Mouse (Mus musculus) C2C12 (cell line): Measurements from ENCODE around the gene Oxsr1. TPM values are rescaled to one million over a fixed set of nuclear protein-coding genes. Genes with fewer than 3 reads are reported as not detected.

ENCODE experiments used
- H3K27me3 ChIP-seq: one replicate; pipeline ENCODE4 v1.6.1; 2011; ENCODE audit not compliant: control insufficient read depth, insufficient read depth, insufficient read length
- H3K36me3 ChIP-seq: one replicate; pipeline ENCODE4 v1.6.1; 2011; ENCODE audit not compliant: control insufficient read depth, insufficient read depth
- H3K4me3 ChIP-seq: one replicate; pipeline ENCODE4 v1.5.1; 2011; ENCODE audit warnings: mild to moderate bottlenecking, control low read depth; ENCODE audit not compliant: poor library complexity, insufficient read depth, severe bottlenecking
- H3K79me2 ChIP-seq: one replicate; pipeline ENCODE4 v1.6.1; 2011; ENCODE audit not compliant: control insufficient read depth, insufficient read depth
- H3K79me3 ChIP-seq: one replicate; pipeline ENCODE4 v1.6.1; 2011; ENCODE audit warnings: low read depth, control low read depth
- H3ac ChIP-seq: one replicate; pipeline ENCODE3; 2011; ENCODE audit warnings: low read depth; ENCODE audit not compliant: control insufficient read depth, insufficient read length
- CEBPB ChIP-seq: IDR thresholded peaks from one replicate; pipeline ENCODE4 v1.6.1; 2011; ENCODE audit warnings: low read depth, mild to moderate bottlenecking, control low read depth, moderate library complexity
- CTCF ChIP-seq: IDR thresholded peaks from one replicate; pipeline ENCODE4 v1.5.1; 2011; ENCODE audit not compliant: control insufficient read depth, insufficient read depth, insufficient read length
- FOSL1 ChIP-seq: IDR thresholded peaks from one replicate; pipeline ENCODE4 v1.8.0; 2011; ENCODE audit warnings: mild to moderate bottlenecking, low read length; ENCODE audit not compliant: poor library complexity, insufficient read depth, severe bottlenecking
- MAX ChIP-seq: IDR thresholded peaks from one replicate; pipeline ENCODE4 v1.6.1; 2011; ENCODE audit warnings: mild to moderate bottlenecking, control low read depth
- MYOD1 ChIP-seq: IDR thresholded peaks from one replicate; pipeline ENCODE4 v1.6.1; 2011; ENCODE audit warnings: low read depth; ENCODE audit not compliant: control insufficient read depth, insufficient read length
- MYOG ChIP-seq: IDR thresholded peaks from one replicate; pipeline ENCODE4 v1.6.1; 2011; ENCODE audit not compliant: control insufficient read depth, insufficient read length; ENCODE audit errors: extremely low read depth
- USF1 ChIP-seq: IDR thresholded peaks from one replicate; pipeline ENCODE4 v1.6.1; 2011; ENCODE audit warnings: low read depth, mild to moderate bottlenecking, control low read depth, moderate library complexity
- polyA plus RNA-seq: library from polyadenylated mRNA; unstranded; fragments of >200 nt; fragmentation: generic; extraction: Trizol; gene quantifications from one replicate; pipeline ENCODE4 v1.2.1, GENCODE M21; 2012; ENCODE audit warnings: missing spikeins

Gene Oxsr1
- polyA plus RNA-seq, 1 experiment, result 13.0 TPM

DNA sequence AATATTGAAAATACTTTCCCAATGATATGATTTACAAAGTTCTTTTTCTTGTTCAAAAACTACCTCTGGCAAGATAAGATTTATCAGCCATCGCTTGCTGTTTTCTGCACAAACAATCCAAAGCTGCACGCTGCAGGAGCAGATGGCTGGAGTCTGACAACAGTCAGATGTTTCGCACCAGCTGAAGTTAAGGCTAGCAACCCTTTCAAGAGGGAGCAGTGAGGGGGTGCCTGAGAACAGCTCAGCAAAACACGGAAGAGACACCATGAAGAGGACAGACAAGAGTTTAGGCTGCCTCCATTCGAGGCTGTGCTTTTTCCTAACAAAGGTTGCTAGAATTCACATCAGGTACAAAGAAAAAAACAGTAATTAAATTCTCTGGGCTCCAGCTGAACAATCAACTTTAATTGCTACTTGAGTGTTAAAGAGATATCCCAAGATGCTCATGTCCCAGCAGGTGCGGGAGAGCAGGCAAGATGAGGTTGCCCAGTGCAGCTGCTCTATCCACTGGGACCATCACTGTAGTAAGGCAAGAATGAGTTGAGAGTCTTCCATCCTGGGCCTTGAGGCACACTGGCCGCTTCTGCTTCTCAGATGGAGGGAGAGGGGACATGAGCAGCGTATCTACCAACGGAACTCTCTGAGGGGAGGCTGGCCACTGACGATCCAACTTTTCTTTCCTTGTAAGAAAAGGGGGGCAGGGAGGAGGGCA lies 81.8 kb downstream of the Oxsr1 start:
- Histone ChIP-seq H3K36me3 (peaks cover 42% of the 10 kb centered on the region), H3K4me3 (no peak overlapping the region), H3K79me2 (no peaks in the 10 kb centered on the region), H3ac (no peak overlapping the region), H3K79me3 (no peaks in the 10 kb centered on the region), H3K27me3 (no peaks in the 10 kb centered on the region)
- TF ChIP-seq MYOG (no peak), MYOD1 (no peak), FOSL1 (no peak), CTCF (no peak), MAX (no peak), USF1 (no peak), CEBPB (no peak)

- H3K79me2 ChIP-seq, result no peaks in the 10 kb centered on the region
- TF ChIP-seq MYOD1, result no peak
- TF ChIP-seq CTCF, result no peak
- TF ChIP-seq MAX, result no peak
- no peak for TF ChIP-seq FOSL1
- no peak for TF ChIP-seq MYOG
- no peak for TF ChIP-seq USF1
- TF ChIP-seq CEBPB, result no peak
Measured at GRCm38 (mm10) chr9:119239274-119239673, 83.0 kb downstream of the Oxsr1 start.

GRCm38 (mm10) chr9:119238796-119239195 lies 83.4 kb downstream of the Oxsr1 start:
- H3K27me3 ChIP-seq, result no peaks in the 10 kb centered on the region
- peaks cover 27% of the 10 kb centered on the region for H3K36me3 ChIP-seq
- no peaks in the 10 kb centered on the region for H3K79me2 ChIP-seq
- H3ac ChIP-seq, result no peak overlapping the region
- no peak for TF ChIP-seq MYOG
- TF ChIP-seq MAX, result no peak
- TF ChIP-seq FOSL1, result no peak
- no peak for TF ChIP-seq MYOD1
- TF ChIP-seq CEBPB, result no peak
- TF ChIP-seq CTCF, result no peak
- TF ChIP-seq USF1, result no peak
- no peak overlapping the region for H3K4me3 ChIP-seq
- H3K79me3 ChIP-seq, result no peaks in the 10 kb centered on the region

More at GRCm38 (mm10) chr9:119239274-119239673, 83.0 kb downstream of the Oxsr1 start:
- H3K36me3 ChIP-seq, result peaks cover 31% of the 10 kb centered on the region
- no peaks in the 10 kb centered on the region for H3K79me3 ChIP-seq
- H3ac ChIP-seq, result no peak overlapping the region
- no peak overlapping the region for H3K4me3 ChIP-seq
- H3K27me3 ChIP-seq, result no peaks in the 10 kb centered on the region

- no peaks in the 10 kb centered on the region for H3K27me3 ChIP-seq
- H3K36me3 ChIP-seq, result no peaks in the 10 kb centered on the region
- TF ChIP-seq MAX (no peak), CEBPB (no peak), USF1 (no peak), FOSL1 (no peak), MYOG (no peak), CTCF (no peak), MYOD1 (no peak)
- no peak overlapping the region for H3ac ChIP-seq
- no peaks in the 10 kb centered on the region for H3K79me2 ChIP-seq
- H3K79me3 ChIP-seq, result no peaks in the 10 kb centered on the region
- no peak overlapping the region for H3K4me3 ChIP-seq
Measured at GRCm38 (mm10) chr9:119231552-119231951, 90.7 kb downstream of the Oxsr1 start.

- no peaks in the 10 kb centered on the region for H3K79me2 ChIP-seq
- no peaks in the 10 kb centered on the region for H3K79me3 ChIP-seq
- no peaks in the 10 kb centered on the region for H3K27me3 ChIP-seq
- no peaks in the 10 kb centered on the region for H3K36me3 ChIP-seq
- no peak overlapping the region for H3K4me3 ChIP-seq
- no peak overlapping the region for H3ac ChIP-seq
- TF ChIP-seq USF1 (no peak), MAX (no peak), MYOD1 (no peak), FOSL1 (no peak), CTCF (no peak), MYOG (no peak), CEBPB (no peak)
Measured at GRCm38 (mm10) chr9:119230829-119231228, 91.4 kb downstream of the Oxsr1 start.

GRCm38 (mm10) chr9:119220249-119220648 lies 102.0 kb downstream of the Oxsr1 start:
- H3K79me3 ChIP-seq, result no peaks in the 10 kb centered on the region

More at GRCm38 (mm10) chr9:119220249-119220648, 102.0 kb downstream of the Oxsr1 start:
- Histone ChIP-seq H3K27me3 (no peaks in the 10 kb centered on the region), H3K36me3 (no peaks in the 10 kb centered on the region), H3ac (no peak overlapping the region), H3K79me2 (no peaks in the 10 kb centered on the region), H3K4me3 (no peak overlapping the region)
- no peak for TF ChIP-seq MYOG
